Mouse (Mus musculus): ENCODE results near the gene Urm1. TPM values are rescaled to one million over a fixed set of nuclear protein-coding genes. Genes with fewer than 3 reads are reported as not detected.

Urm1 gene
- polyA plus RNA-seq, 1 experiment from 2014 or later, result 31.1 TPM

DNA sequence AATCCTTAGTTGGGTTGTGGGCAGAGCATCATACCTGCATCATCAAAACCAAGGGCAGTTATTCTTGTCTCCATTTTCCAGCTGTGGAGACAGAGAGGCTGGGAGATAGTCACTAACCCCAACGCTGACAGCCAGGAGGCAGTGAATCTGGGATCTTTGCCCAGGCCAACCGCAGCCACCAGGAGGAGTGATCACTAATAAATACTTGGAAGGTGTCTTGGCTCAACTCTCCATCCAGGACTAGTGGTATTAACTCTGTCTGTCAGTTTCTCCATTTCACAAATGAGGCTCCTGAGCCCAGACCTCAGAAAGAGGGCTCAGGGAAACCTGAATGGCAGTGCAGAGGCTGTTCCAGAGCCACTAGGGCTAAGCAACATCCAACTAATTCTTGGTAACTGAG is 37.5 kb downstream of the Urm1 start:
- Histone ChIP-seq H3K4me1 (ENCODE audit: insufficient read depth, low read length) (peaks cover 4% of the 10 kb centered on the region; the same call in 1 of the 2 replicates), H3K27me3 (ENCODE audit: insufficient read depth, low read length) (peaks cover 4% of the 10 kb centered on the region; the same call in 1 of the 2 replicates), H3K9me3 (ENCODE audit: low read length) (no peaks in the 10 kb centered on the region), H3K4me2 (replicated peaks; ENCODE audit: low read depth, low read length) (no peak overlapping the region), H3K4me3 (ENCODE audit: low read length) (no peak overlapping the region), H3K27ac (ENCODE audit: low read length) (no peak overlapping the region), H3K9ac (replicated peaks; ENCODE audit: low read length) (no peak overlapping the region), H3K36me3 (ENCODE audit: insufficient read depth, low read length) (no peaks in the 10 kb centered on the region)
- ATAC-seq (ENCODE audit: low FRiP score, low TSS enrichment), result no peak
- WGBS, result 34% methylated on average over 2 of the region's 2 CpGs

DNA sequence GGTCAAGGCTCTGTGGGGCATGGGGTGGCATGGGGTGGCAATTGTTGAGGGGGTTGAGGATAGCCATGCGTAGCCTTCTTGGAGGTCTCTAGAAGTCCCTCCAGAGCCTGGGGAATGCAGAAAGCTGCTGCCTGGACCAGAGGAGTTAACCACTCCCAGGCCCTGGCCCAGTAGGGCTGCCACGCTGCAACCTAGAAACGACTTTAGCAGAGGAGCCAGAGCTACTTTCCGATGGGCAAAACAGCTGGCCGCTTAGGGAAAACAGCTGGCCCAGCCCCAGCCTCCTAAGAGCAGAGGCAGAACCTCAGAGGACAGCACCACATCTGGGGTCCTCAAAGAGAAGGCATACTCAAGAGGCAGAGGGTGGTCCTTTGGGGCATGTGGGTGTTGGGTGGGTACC is 38.1 kb downstream of the Urm1 start:
- no peak overlapping the region for H3K4me3 ChIP-seq (ENCODE audit: low read length)
- H3K27ac ChIP-seq (ENCODE audit: low read length), result no peak overlapping the region
- WGBS, result 71% methylated on average over 5 of the region's 5 CpGs
- H3K9me3 ChIP-seq (ENCODE audit: low read length), result no peaks in the 10 kb centered on the region
- H3K27me3 ChIP-seq (ENCODE audit: insufficient read depth, low read length), result peaks cover 4% of the 10 kb centered on the region; the same call in 1 of the 2 replicates
- no peak overlapping the region for H3K9ac ChIP-seq (replicated peaks; ENCODE audit: low read length)
- no peak for ATAC-seq (ENCODE audit: low FRiP score, low TSS enrichment)
- H3K36me3 ChIP-seq (ENCODE audit: insufficient read depth, low read length), result no peaks in the 10 kb centered on the region
- peaks cover 4% of the 10 kb centered on the region; the same call in 1 of the 2 replicates for H3K4me1 ChIP-seq (ENCODE audit: insufficient read depth, low read length)
- no peak overlapping the region for H3K4me2 ChIP-seq (replicated peaks; ENCODE audit: low read depth, low read length)

DNA sequence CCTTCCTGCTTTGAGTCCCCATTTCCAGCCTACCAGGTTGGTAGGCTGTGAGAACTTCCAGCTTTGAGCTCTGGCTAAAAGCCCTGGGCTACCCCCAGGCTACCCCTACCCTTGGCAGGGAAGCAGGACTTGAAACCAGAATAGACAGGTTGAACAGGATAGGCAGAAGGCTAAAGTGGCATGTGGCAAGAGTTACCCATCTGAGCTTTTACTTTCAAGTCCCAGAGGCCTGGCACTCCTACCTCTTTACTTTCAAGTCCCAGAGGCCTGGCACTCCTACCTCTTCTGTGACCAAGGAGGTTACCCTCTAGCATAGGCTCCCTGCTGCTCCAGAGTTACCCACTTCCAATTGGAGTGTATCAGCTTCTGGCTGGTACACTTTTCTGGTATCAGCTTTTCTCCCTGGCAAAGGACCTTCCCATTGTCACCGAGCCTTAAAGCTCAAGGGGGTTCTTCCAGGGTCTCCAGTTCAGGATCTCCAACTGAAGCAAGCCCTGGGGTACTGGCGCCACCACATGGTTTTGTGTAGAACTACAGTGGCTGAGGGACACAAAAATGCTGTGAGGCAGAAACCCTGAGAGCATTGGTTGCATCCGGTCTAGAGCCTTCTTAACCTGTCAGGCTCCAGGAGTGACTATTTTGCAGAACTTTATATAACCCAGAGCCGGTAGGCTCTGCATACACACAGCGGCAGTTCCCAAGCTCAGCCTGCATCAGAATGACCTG is 39.0 kb downstream of the Urm1 start:
- no peak overlapping the region for H3K27ac ChIP-seq (ENCODE audit: low read length)
- 0 out of 2 replicates have a peak overlapping the region, but pooled peaks have one; percentile 11 for H3K9ac ChIP-seq (replicated peaks; ENCODE audit: low read length)
- no peaks in the 10 kb centered on the region for H3K9me3 ChIP-seq (ENCODE audit: low read length)
- H3K4me3 ChIP-seq (ENCODE audit: low read length), result no peak overlapping the region
- H3K27me3 ChIP-seq (ENCODE audit: insufficient read depth, low read length), result peaks cover 4% of the 10 kb centered on the region; the same call in 1 of the 2 replicates
- 9% methylated on average over 5 of the region's 5 CpGs for WGBS
- no peaks in the 10 kb centered on the region for H3K36me3 ChIP-seq (ENCODE audit: insufficient read depth, low read length)
- 0 out of 2 replicates have a peak, but pooled peaks have one; percentile 40 for ATAC-seq (ENCODE audit: low FRiP score, low TSS enrichment)
- H3K4me1 ChIP-seq (ENCODE audit: insufficient read depth, low read length), result peaks cover 4% of the 10 kb centered on the region; the same call in 1 of the 2 replicates
- H3K4me2 ChIP-seq (replicated peaks; ENCODE audit: low read depth, low read length), result no peak overlapping the region

DNA sequence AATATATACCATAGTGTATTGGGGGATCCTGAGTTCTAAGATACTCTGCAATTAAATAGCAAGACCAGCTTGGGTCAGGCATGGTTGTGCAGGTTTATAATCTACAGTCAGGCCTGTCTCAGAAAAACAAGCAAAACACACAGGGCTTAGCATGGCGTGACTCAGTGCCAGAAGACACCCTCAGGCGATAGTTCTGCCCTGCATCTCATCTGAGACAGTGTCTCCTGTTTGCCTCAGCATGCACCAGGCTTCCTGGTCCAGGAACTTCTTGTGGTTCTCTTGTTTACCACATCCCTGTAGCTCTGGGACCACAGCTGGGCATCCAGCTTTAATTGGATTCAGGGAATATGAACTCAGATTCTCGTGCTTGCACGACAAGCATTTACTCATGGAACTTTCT is 45.2 kb downstream of the Urm1 start:
- H3K9me3 ChIP-seq (ENCODE audit: low read length), result no peaks in the 10 kb centered on the region
- ATAC-seq (ENCODE audit: low FRiP score, low TSS enrichment), result no peak
- WGBS, result 76% methylated on average over 4 of the region's 4 CpGs

DNA sequence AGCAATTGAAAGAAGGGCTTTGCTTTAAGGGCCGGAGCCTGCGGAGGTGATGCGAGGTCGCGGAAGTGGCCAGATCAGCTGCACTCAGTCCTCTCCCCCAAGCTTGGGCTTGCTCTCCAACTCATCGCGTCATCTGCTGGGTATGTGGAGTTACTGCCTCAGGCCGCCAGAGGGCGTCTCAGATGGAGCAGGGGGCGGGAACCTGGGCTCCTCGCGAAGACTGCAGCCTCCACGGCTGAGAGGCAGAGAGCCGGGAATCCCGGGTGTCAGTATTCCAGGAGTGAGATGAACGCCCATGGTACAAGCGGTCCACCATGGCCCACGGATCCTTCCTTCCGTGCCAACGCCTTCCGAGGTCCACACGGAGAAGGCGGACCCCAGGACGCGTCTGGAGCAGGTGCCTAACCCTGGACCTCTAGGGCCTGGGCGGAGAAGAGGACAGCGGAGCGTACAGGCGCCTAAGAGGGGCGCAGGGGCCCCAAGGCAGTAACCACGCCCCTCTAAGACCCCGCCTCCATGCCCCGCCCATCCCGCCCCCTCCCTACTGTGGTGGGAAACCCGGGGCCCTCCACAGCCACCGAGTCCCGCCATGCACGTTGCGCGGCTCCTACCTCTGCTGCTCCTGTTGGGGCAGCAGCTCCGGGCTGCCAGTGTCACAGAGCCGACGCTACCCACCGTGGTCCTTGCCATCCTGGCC is 49.2 kb downstream of the Urm1 start, which contains the start of gene Cercam:
Gene Cercam (plus strand): TSS at position 216 of the 697 bp plus-strand sequence.
- H3K36me3 ChIP-seq (ENCODE audit: insufficient read depth, low read length), result no peaks in the 10 kb centered on the region
- no peaks in the 10 kb centered on the region for H3K27me3 ChIP-seq (ENCODE audit: insufficient read depth, low read length)
- no peaks in the 10 kb centered on the region for H3K9me3 ChIP-seq (ENCODE audit: low read length)
- H3K4me2 ChIP-seq (replicated peaks; ENCODE audit: low read depth, low read length), result peak within 1 kb of the TSS; percentile 93
- peak; percentile 93 for ATAC-seq (ENCODE audit: low FRiP score, low TSS enrichment)
- 0% methylated on average over 44 of the region's 44 CpGs for WGBS
- H3K4me1 ChIP-seq (ENCODE audit: insufficient read depth, low read length), result peaks cover 12% of the 10 kb centered on the region; the same call in 1 of the 2 replicates
- peak within 1 kb of the TSS; percentile 66 for H3K9ac ChIP-seq (replicated peaks; ENCODE audit: low read length)
- peak within 1 kb of the TSS; percentile 71 for H3K27ac ChIP-seq (ENCODE audit: low read length)
- H3K4me3 ChIP-seq (ENCODE audit: low read length), result peak within 1 kb of the TSS; percentile 51

More for the DNA sequence above, 45.2 kb downstream of the Urm1 start:
- Histone ChIP-seq H3K36me3 (ENCODE audit: insufficient read depth, low read length) (no peaks in the 10 kb centered on the region), H3K4me3 (ENCODE audit: low read length) (no peak overlapping the region), H3K27ac (ENCODE audit: low read length) (no peak overlapping the region), H3K4me1 (ENCODE audit: insufficient read depth, low read length) (peaks cover 7% of the 10 kb centered on the region; the same call in 1 of the 2 replicates), H3K9ac (replicated peaks; ENCODE audit: low read length) (no peak overlapping the region), H3K4me2 (replicated peaks; ENCODE audit: low read depth, low read length) (no peak overlapping the region), H3K27me3 (ENCODE audit: insufficient read depth, low read length) (no peaks in the 10 kb centered on the region)

DNA sequence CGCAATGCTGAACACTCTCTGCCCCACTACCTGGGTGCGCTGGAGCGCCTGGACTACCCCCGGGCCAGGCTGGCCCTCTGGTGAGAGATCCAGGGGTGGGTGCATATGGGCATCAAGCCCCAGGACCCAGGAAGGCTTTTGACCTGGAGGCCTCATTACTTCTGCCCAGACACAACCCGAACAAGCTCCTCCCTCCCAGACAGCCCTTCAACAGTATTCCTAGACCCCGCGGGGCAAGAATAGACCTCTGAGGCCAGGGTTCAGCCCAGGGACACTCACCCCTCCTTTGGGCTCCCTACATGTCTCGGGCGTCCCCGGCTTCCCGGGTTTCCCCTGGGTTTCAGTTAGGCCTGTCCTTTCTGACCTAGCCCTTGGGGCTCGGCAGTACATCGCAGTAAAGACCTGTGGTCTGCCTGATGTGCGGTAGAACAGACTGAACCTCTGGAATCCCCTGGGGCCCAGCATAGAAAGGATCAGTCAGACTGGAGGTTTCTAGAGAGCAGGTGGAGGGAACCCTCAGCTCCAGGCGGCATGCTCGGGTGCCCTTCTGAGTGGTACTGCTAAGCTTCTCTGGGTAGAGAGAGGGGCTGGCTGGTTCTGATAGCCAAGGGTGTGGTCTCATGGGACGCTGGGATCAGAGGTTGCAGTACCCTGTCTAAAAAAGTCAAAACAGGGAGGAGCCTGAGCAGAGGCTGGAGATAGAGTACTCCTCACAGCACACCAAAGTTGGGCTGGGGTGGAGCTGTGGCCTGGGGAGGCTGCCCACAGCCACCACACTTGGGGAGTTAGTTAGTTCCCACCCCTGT is 50.0 kb downstream of the Urm1 start:
- H3K9me3 ChIP-seq (ENCODE audit: low read length), result no peaks in the 10 kb centered on the region
- peak overlapping the region; percentile 71 for H3K27ac ChIP-seq (ENCODE audit: low read length)
- WGBS, result 5% methylated on average over 17 of the region's 17 CpGs
- no peaks in the 10 kb centered on the region for H3K36me3 ChIP-seq (ENCODE audit: insufficient read depth, low read length)
- H3K4me3 ChIP-seq (ENCODE audit: low read length), result peak overlapping the region; percentile 51
- H3K9ac ChIP-seq (replicated peaks; ENCODE audit: low read length), result peak overlapping the region; percentile 66
- ATAC-seq (ENCODE audit: low FRiP score, low TSS enrichment), result peak; percentile 43
- H3K27me3 ChIP-seq (ENCODE audit: insufficient read depth, low read length), result no peaks in the 10 kb centered on the region
- H3K4me1 ChIP-seq (ENCODE audit: insufficient read depth, low read length), result peaks cover 12% of the 10 kb centered on the region; the same call in 1 of the 2 replicates
- H3K4me2 ChIP-seq (replicated peaks; ENCODE audit: low read depth, low read length), result peak overlapping the region; percentile 93

DNA sequence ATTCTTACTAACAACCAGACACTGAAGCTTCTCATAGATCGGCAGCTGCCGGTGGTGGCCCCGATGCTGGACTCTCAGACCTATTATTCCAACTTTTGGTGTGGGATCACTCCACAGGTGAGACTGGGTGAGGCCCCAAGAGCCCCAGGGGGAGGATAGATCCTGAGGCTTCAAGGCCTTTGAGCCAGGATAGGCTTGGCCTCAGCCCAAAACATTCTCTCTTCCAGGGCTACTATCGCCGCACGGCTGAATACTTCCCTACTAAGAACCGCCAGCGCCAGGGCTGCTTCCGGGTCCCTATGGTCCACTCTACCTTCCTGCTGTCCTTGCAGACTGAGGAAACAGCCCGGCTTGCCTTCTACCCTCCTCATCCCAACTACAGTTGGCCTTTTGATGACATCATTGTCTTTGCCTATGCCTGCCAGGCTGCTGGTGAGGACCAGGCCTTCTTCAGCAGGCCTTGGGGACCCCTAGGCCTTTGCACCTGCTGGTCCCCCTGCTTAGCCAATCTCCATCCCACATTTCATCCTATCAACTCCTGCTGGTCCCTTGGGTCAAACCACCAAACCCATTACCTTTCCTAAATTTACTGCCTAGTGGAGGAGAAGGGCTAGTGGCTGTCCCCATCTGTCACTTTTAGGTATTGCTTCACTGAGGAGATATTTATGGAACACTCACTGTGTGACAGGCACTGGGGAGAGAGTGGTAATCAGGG is 52.9 kb downstream of the Urm1 start:
- no peak for ATAC-seq (ENCODE audit: low FRiP score, low TSS enrichment)
- no peak overlapping the region for H3K4me3 ChIP-seq (ENCODE audit: low read length)
- no peak overlapping the region for H3K9ac ChIP-seq (replicated peaks; ENCODE audit: low read length)
- no peak overlapping the region for H3K27ac ChIP-seq (ENCODE audit: low read length)
- WGBS, result 92% methylated on average over 10 of the region's 10 CpGs
- H3K36me3 ChIP-seq (ENCODE audit: insufficient read depth, low read length), result no peaks in the 10 kb centered on the region
- H3K4me1 ChIP-seq (ENCODE audit: insufficient read depth, low read length), result peaks cover 12% of the 10 kb centered on the region; the same call in 1 of the 2 replicates
- H3K4me2 ChIP-seq (replicated peaks; ENCODE audit: low read depth, low read length), result no peak overlapping the region
- no peaks in the 10 kb centered on the region for H3K27me3 ChIP-seq (ENCODE audit: insufficient read depth, low read length)
- no peaks in the 10 kb centered on the region for H3K9me3 ChIP-seq (ENCODE audit: low read length)

DNA sequence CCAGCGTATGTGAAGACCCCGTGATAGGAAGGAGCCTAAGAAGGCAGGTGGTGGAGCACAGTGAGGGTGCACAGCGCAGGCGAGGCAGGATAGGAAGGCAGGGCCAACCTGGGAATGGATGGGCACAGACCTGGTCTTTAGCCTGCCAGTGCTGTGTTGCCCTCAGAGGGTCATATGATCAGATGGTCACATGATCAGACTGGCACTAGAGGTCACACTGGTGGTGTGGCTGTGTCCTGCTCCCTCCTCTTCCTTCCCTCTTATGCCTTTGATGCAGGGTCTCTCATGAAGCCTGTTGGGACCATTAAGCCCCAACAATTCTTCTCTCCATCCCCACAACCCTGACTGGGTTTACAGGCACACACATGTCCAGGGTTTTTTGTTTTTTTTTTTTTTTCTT is 53.9 kb downstream of the Urm1 start:
- Histone ChIP-seq H3K36me3 (ENCODE audit: insufficient read depth, low read length) (no peaks in the 10 kb centered on the region), H3K9me3 (ENCODE audit: low read length) (no peaks in the 10 kb centered on the region), H3K9ac (replicated peaks; ENCODE audit: low read length) (no peak overlapping the region), H3K27ac (ENCODE audit: low read length) (no peak overlapping the region), H3K4me3 (ENCODE audit: low read length) (no peak overlapping the region), H3K4me2 (replicated peaks; ENCODE audit: low read depth, low read length) (no peak overlapping the region), H3K4me1 (ENCODE audit: insufficient read depth, low read length) (peaks cover 12% of the 10 kb centered on the region; the same call in 1 of the 2 replicates), H3K27me3 (ENCODE audit: insufficient read depth, low read length) (no peaks in the 10 kb centered on the region)
- 90% methylated on average over 4 of the region's 4 CpGs for WGBS
- no peak for ATAC-seq (ENCODE audit: low FRiP score, low TSS enrichment)

DNA sequence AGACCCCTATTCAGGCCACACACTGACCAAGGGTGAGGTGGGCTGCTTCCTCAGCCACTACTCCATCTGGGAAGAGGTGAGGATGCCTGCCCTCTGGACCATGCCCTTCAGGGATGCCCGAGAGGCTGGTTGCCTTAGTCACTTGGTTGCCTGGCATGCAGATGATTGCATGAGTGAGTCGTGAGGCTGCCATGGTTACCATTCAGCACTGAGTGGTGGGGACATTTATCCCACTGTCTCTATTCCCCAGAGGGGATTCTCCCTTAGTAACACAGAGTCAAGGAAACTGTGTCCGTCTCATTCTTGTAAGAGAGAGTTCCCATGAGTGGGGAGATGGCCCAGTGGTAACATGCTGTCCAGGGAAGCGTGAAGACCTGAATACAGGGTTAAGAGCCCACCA is 58.2 kb downstream of the Urm1 start:
- no peaks in the 10 kb centered on the region for H3K27me3 ChIP-seq (ENCODE audit: insufficient read depth, low read length)
- H3K4me3 ChIP-seq (ENCODE audit: low read length), result no peak overlapping the region
- H3K27ac ChIP-seq (ENCODE audit: low read length), result no peak overlapping the region
- H3K9me3 ChIP-seq (ENCODE audit: low read length), result 0 out of 2 replicates have a peak, but pooled peaks cover 4% of the 10 kb centered on the region
- H3K4me2 ChIP-seq (replicated peaks; ENCODE audit: low read depth, low read length), result no peak overlapping the region
- no peak overlapping the region for H3K9ac ChIP-seq (replicated peaks; ENCODE audit: low read length)
- H3K4me1 ChIP-seq (ENCODE audit: insufficient read depth, low read length), result no peaks in the 10 kb centered on the region
- 69% methylated on average over 4 of the region's 4 CpGs for WGBS
- peaks cover 6% of the 10 kb centered on the region; the same call in 1 of the 2 replicates for H3K36me3 ChIP-seq (ENCODE audit: insufficient read depth, low read length)
- ATAC-seq (ENCODE audit: low FRiP score, low TSS enrichment), result no peak

Measured in kidney, embryonic 16.5 days (tissue).